Mouse (Mus musculus): ENCODE measurements at regions not wholly inside any gene's neighbourhood (a gene's known extent, or its start where the extent isn't known, plus 50 kb on each side); places are given as distances from the start of the nearest gene placed in this dataset.
A peak's percentile ranks its signal among the peaks of the same experiment; 100 is the strongest.

DNA sequence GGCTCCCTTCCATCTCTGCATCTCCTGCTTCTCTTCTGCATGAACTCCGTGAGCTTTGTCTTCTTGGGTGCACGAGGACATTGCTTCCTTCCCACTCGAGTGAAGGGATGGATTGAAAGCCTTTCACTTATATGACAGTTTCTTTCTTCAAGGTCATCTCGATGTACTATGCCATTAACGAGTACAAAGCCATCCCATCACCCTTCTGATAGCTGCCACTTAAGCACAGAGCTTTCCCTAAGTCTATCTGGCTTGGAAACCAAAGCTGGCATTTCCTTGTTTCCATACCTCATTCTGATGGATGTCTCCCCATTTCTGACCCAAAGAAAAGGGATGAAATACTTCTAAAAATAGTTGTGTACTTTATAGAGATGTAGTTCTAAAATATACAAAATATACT lies 366.5 kb upstream of the Atp11b start:
- DNase-seq, result no peak

DNA sequence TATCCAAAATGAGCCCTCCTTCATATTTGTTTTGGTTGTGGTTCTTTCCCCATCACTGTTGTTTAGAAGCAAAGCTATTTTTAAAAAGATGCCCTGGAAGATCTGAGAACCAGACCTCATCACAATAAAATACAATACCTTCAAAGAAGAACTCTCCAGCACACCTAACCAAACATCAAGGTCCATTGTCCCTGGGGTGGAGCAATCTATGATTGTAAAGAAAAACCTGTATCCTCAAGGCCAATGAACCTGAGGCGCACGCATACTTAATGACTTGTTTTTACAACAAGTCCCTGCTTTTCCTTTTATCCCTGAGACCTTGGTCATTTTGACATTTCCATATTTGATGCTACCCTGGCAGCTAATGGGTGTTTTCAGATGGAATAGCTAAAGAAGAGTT lies 361.2 kb upstream of the Atp11b start:
- no peak for DNase-seq

DNA sequence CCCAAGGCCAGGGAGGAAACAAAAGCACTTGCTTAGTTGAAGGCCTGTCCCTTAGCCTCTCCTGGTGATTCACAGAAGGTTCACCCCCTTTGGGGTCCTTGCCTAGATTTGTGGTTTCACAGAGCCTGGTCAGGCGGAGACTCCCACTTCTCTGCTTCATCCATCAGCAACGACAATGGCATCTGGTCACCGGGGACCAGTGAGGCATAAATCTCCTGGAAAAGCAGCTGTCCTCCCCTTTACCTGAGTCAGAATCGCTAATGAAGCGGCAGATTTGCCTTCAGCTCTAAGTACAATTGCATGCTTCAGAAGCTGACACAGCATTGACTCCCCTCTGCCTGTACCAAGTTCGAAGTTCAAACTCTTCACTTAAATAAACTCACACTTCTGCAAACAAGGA lies 353.7 kb upstream of the Atp11b start:
- DNase-seq, result no peak

DNA sequence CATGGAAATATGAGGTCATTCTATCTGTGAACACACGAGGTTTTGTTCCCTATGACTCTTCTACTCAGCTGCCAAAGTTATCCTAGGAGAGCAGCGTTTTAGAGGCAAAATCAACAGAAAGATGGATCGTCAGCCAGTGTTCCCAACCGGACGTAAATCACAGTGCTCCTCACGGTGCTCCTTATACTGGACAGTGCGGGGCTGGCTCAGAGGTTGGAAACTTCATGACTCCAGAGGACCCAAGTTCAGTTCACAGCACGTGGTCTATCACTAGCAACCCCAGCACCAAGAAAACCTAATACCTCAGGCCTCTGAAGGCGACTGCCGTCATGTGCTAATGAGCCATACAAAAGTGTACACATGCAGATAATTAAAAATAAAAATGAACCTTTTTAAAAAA lies 351.2 kb upstream of the Atp11b start:
- no peak for DNase-seq

DNA sequence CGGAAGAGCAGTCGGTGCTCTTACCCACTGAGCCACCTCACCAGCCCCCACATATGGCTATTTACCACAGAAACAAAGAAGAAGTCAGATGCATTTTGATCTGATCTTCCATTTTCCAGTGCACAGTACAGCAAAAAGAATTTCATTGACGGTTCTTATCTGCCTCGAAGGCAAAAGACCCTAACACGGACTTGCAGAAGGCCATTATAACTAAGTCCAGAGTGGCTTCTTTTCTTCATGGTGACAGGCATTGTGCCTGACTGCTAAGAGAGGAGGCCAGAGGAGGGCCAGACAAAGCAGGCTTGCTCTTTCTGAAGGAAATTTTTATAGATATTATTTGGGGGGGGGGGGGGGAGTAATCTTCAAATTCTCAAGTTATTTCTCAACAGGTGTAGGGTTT lies 350.0 kb upstream of the Atp11b start:
- DNase-seq, result no peak

DNA sequence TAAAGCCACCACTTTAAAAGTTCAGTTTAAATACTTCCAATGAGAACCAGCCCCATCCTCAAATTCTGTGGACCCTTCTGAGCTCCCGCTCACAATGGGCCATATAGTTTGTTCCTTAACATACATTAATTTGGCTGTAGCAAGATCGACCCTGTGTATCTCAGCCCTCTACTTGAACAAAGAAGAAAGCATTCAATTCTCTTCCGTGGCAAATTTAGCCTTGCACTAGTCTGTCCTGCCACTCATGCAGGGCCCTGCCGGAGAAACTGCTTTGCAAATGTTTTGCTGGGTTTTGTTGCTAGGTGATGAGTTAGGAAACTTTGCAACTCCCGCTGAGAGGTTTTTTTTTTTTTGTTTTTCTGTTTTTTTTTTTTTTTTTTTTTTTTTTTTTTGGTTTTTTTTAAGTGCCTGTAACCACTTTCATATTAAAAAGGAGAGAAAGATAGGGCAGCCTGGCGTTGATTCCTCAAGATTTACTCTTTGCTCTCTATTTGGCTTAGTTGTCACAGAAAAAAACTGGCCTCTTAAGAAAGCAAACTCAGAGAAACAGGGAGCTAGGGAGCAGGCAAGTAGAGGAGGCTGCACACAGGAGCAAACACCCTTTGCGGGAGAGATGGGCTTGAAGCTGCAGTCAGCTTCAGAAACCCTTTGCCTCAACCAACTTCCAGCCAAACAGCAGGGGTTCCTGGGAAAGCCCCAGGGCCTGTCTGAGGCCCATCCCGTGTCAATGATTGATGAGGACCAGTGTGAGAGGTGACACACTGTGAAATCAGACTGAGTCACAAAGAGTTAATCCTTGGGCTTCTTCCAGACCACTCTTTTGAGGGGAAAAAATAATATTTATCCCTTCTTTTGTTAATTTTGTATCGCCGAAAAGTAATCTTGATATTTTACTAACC lies 349.2 kb upstream of the Atp11b start:
- DNase-seq, result no peak

DNA sequence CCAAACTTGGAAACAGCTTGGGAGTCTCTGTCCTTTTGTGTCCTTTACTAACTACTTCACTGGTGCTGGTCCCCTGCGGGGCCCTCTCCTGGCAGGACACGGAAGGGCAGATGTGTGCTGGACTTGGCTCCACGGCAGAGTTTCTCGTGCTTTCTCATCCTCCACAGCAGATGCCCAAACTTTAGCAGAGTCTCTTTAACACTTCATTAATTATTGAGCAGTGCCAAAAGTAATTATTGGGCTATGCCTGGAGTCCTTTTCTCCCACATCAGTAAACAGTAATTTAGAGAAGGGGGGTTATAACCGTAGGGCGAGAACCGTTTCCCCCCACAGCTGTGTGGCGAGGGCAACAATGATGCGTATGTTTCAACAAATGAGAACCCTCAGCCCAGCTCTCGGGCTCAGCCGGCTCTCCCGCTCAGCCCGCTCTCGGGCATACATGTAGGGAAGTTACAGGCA lies 348.3 kb upstream of the Atp11b start:
- DNase-seq, result no peak

DNA sequence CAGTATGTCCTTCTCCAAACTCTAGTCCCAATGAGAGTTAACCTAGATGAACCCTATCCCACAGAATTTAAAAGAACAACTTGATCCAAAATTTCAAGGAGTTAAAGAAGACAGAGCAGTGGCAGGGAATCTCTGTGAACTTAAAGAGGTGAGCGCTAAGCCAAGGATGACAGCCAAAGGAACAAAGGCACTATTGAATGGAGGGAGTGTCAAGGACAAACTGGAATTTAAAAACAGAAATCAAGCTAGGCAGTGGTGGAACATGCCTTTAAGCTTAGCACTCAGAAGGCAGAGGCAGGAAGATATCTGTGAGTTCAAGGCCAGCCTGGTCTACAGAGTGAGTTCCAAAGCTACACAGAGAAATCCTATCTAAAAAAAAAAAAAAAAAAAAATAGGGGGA lies 316.2 kb upstream of the Atp11b start:
- no peak for DNase-seq

DNA sequence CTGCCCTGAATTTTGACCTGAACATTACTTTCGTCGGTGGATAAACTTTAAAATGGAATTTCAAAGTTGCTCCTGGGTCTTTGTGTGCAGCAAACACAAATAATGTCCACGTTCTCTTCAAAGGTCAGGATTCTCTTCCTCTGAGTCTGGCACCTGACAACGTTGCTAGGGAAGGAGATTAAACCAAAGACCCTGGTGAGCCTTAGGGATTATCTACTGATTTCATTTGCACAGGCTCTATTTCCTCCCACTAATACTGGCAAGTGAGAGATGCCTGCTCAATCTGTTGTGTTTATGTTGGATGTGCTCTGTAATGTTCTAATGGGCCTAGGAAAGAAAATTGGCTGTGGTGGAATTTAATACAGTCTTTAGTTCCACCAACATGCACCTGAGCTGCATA lies 291.0 kb upstream of the Atp11b start:
- DNase-seq, result no peak

DNA sequence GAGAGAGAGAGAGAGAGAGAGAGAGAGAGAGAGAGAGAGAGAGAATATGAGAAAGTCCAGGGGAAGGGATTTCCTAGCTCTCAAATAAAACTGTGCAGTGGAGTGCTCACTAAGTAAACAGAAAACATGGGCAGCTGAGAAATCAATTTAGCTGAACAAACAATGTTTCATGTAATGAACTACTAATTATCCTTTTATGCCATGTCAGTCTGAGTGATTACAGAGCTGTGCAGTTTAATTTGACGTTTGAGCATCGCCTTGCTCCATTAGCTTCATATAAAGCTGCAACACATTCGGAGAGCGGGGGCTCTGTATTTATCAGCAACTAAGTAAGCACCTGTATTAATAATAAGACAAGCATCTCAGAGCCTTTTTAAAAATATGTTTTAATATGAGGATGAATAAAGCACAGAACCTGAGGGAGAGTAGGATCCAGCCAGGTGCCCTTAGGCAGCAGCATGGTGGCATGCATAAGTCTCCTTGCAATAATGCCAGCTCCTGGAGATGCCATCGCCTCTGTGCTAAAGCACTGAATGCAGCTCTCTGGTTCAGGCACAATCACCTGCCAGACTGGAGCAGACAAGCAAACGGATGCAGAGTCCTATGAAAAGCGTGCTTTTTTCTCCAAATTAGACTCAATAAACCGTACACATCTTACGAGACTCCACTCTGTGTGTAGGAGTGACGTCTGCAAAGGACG lies 289.5 kb upstream of the Atp11b start:
- no peak for DNase-seq

DNA sequence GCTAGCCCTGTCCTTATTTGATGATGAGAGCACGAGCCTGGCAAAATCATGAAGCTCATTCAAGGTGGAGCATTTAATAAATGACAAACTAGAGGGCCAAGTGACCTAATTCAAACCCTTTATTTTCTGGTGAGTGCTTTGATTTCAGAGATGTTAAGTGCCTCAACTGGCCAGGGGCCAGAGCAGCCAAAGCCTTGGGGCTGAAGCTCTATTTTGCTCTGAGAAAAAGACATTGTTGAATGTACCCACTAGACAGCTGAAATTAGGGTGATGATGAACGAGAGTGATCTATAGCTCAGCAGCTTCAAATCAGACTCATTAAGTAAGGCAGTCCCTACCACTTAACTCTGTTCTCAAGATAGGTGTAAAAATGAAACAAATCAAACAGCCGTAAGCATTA lies 287.9 kb upstream of the Atp11b start:
- no peak for DNase-seq

DNA sequence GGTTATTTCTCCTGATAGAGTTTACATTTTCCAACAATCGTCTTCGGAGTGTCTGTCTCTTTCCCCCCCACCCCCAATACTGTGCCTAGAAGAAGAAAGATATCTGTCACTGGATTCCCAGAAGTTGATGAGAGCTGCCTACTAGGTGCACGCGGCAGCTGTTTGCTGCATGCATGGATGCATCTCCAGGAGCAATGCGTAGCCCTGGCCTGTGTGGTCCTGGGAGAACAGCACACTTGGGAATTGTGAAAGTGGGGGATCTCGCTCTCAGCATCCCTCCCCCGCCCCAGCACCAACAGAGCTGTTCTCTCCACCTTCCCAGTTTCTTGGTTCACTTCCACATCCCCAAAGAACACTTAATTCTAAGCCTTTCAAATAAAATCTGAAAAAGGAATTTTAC lies 280.6 kb upstream of the Atp11b start:
- DNase-seq, result no peak

DNA sequence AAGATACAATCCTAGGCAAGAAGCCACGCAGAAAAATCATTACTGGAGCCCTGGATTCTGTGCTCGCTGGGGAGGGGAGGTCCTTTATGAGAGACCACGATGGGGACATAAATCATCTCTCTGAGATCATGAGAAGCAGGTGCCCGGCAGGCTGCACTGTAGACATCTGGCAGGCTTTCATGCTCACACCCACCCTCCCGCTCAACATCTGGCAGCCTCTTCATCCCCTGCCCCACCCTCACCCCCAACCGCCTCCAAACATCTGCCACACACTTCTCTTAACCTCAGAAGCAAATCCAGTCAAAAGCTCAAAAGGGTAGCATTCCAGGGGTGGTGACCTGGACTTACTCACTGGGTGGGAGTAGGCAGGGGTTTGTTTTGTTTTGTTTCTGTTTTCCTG lies 279.5 kb upstream of the Atp11b start:
- DNase-seq, result no peak

DNA sequence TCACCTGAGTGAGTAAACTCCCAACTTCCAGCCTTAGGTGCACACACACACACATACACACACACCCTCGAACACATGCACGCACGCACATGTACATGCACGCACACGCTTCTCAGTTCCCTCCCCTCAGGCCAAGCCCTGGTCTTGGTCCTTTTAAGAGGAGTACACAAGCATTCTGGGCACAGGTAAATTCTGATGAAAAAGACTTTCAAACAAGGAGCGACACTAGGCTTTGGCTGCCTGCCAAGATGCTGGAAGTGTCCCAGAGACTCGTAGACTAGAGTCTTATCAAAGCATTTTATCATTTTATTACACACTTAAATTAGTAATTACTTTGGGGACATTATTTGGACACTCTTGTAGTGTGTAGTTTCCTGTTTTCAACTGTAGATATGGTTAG lies 278.6 kb upstream of the Atp11b start:
- no peak for DNase-seq

DNA sequence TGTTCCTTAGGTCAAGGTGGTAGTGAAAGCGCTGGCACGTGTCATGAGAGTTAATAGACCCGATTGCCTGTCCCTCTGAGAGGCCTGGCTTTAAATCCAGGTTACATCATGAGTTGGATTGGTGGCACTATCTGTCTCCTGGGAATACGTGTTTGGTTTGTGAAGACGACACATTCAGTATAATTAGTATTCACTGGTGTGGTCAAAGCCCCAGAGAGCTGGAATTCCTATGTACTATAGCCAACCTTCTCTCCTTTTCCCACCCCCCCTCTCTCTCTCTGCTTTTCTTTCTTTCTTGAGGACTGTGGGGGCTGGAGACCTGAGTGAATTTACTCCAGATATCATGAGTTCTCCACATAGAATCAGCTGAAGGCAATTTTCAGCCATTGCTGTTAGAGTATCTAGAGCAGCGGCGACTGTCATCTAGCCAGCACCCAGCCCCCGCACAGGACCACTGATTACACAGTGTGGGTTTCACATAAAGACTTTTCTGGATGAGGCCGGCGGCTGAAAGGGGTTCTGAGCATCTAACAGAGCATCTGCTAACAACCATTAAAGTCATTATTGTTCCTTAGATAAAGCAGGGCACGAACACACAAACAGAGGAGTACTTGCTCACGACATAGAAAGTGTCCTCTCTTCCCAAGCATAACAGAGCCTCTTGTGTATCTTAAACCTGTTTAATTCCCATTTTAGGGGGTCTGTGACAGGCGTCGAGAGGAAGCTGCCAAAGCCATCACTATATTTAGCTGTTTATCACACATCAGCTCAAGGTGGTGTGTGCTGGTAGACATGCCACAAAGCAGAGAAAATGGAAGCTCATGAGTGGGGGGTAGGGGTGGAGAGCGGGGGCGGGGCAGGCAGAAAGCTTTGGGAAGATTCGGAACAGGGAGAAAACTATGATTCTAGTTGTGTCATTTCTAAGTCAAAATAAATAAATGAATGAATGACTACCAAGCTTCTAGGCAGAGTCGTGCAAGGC lies 272.9 kb upstream of the Atp11b start:
- DNase-seq, result no peak

DNA sequence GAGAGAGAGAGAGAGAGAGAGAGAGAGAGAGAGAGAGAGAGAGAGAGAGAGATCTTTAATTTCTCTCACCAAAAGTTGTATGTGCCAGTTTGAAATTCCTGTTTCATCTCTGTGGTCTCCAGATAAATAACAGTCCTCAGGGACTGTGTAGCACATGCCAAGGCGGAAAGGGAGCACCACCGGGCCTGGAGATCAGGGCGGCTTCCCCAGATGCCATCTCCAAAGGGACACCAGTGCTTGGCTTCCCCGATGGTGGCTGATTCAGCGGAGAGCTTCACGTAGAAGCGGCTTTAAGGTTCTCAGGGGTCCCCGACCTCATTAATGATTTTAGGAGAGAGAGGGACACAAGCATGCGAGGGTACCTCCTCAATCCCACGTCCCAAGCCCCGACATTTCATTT lies 272.1 kb upstream of the Atp11b start:
- no peak for DNase-seq

DNA sequence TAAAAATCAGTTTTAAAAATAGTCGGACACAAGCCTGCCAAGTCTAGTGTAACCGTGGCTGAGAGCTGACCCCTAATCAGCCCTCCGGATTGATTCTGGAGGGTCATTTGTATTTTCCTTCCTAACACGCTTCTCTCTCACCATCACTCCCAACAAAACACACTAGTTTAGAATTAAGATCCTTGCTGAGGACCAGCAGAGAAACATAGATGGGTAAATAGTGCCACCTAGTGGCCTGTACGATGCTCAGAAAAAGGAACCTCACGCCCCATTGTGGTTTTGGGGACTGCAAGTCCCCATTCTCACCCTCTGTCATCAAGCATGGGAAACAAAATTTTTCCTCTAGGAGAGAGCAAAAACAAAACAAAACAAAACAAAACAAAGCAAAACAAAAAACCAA lies 271.6 kb upstream of the Atp11b start:
- DNase-seq, result peak; percentile 15 to 23

DNA sequence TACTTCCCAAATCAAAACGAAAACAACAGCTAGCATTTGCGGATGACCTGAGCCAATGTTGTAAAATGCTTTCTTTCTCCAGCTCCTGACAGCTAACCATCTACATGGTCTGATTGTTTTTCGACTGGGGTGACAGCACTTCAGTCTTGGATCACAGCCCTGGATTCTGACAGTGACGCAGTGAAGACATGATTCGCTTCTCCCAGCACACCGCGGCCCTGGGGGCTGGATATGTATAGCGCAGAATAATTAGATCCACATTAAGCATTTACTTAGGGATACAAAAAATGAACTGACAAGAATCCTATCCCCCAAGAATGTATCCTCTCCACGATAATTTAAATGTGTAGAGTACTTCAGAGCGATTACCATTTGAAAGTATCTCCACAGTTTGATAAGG lies 271.1 kb upstream of the Atp11b start:
- no peak for DNase-seq

DNA sequence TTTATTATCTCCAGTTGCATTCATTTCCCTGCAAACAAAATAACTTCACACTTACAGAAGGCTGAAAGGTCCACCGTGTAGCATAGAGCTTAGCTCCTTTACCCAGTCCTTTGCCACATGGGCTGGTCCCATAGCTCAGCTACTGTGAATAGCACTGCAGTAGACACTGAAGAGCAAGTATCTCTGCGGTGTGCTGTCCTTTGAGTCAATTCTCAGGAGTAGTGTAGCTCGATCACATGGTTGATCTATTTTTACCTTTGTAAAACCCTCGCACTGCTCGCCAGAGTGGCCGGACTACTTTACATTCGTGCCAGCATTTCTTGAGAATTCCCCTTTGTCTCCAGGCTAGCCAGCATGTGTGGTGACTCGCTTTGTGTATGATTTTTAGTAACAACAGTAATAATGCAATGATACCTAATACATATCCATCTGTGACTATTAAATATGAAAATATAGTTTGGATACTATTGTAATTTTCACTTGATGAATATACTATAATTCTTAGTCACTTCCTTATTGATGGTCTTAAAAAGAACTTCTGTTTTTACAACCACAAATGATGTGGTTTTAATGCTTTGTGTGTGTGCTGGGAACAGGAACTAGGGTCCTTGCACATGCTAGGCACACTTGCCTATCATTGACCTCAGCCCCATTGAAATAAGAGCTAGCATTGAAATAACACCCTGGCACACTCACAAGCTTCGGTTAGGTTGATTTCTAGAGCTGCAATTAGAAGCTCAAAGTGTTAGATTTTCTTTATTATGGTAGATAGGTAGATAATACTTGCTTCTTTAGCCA lies 257.7 kb upstream of the Atp11b start:
- no peak for DNase-seq

DNA sequence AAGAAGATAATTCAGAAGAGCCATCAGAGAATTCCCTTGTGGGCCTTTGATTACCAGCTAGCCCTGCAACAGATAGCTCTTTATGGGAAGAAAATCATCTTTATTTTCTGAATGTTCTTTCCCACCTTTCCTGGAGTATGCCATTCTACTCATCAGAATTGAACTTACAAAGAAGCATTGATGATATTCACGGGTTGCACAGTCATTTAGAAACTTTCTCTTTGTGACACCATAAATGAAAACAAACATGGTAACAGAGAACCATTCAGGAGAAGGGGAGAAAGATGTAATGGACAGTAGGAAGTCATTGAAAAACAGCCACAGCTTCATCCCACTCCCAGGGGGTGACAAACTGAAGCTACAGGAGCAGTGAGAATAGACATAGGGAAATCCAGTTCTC lies 243.6 kb upstream of the Atp11b start:
- no peak for DNase-seq

DNA sequence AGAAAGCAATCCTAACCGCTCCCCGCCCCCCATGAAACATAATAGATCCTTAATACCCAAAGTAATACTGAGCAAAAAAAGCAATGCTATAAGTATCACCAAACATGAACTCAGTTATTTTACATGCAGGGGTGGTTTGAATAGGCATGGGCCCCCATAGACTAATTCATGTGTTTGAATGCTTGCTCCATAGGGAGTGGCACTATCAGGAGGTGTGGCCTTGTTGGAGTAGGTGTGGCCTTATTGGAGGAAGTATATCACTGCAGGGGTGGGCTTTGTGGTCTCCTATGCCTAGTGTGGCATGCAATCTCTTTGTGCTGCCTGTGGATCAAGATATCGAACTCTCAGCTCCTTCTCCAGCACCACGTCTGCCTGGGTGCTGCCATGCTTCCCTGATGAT lies 237.4 kb upstream of the Atp11b start:
- no peak for DNase-seq

DNA sequence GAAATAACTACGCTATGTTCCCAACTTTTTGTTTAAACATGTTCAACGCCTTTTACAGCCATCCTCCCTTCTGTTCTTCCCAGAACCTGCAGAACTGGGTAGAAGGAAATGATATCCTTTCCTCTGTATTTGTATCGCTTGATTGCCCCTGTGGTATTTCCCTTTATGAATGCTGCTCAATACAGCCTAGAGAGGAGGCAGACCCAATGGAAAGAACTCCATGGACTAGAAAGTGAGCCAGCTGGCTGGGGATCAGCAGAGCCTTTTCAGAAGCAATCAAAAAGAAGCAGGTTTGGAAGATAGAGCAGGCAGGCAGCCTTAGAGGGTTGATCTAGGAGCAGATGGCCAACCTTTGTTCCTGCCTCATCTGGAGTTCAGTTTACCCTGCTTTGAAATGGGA lies 233.8 kb upstream of the Atp11b start:
- no peak for DNase-seq

Measured in B cell, adult 2 months (primary cell).